Mouse (Mus musculus): ENCODE measurements at regions not wholly inside any gene's neighbourhood (a gene's known extent, or its start where the extent isn't known, plus 50 kb on each side); places are given as distances from the start of the nearest gene placed in this dataset.

- Histone ChIP-seq H3K4me3 (no peak overlapping the region), H3K4me2 (no peak overlapping the region), H3K36me3 (no peaks in the 10 kb centered on the region), H3K27ac (no peak overlapping the region), H3K9me3 (replicated peaks) (no peaks in the 10 kb centered on the region), H3K9ac (no peak overlapping the region), H3K4me1 (peaks cover 7% of the 10 kb centered on the region), H3K27me3 (replicated peaks) (no peaks in the 10 kb centered on the region)
- WGBS (ENCODE audit: insufficient replicate concordance), result 60% methylated on average over 6 of the region's 6 CpGs
- ATAC-seq, result no peak
Observed at GRCm38 (mm10) chr2:61384467-61384866, 193.9 kb upstream of the Tank start.

- no peak overlapping the region for H3K4me2 ChIP-seq
- H3K27ac ChIP-seq, result no peak overlapping the region
- H3K4me3 ChIP-seq, result no peak overlapping the region
- H3K27me3 ChIP-seq (replicated peaks), result no peaks in the 10 kb centered on the region
- no peak for ATAC-seq
- H3K9ac ChIP-seq, result no peak overlapping the region
- peaks cover 3% of the 10 kb centered on the region; the same call in 1 of the 2 replicates for H3K4me1 ChIP-seq
- no peaks in the 10 kb centered on the region for H3K9me3 ChIP-seq (replicated peaks)
- no peaks in the 10 kb centered on the region for H3K36me3 ChIP-seq
- WGBS (ENCODE audit: insufficient replicate concordance), result 92% methylated on average over 1 of the region's 1 CpGs
Observed at GRCm38 (mm10) chr2:61383744-61384295, 194.6 kb upstream of the Tank start.

DNA sequence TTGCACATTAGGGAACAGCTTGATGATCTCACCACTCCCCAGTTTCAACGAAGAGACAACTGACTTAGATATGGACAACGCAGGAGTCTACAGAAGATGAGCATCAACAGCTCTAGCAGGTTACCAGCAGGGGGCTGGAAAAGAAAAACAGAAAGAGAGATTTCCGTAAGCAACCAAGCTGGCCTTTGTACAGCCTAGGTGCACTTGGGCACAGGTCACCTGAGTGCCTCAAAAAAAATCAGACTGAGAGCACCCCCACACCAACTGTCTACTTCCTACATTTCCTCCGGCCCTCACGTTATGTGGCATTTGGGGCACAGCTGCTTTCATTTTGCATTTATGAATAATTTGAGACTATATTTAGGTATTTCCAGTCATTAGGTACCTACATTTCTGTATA is 199.3 kb upstream of the Tank start:
- Histone ChIP-seq H3K9me3 (replicated peaks) (no peaks in the 10 kb centered on the region), H3K9ac (no peak overlapping the region), H3K4me2 (no peak overlapping the region), H3K27ac (no peak overlapping the region), H3K27me3 (replicated peaks) (no peaks in the 10 kb centered on the region), H3K4me3 (no peak overlapping the region), H3K4me1 (no peaks in the 10 kb centered on the region), H3K36me3 (no peaks in the 10 kb centered on the region)
- ATAC-seq, result no peak
- WGBS (ENCODE audit: insufficient replicate concordance), result 64% methylated on average over 5 of the region's 5 CpGs

- Histone ChIP-seq H3K9ac (no peak overlapping the region), H3K4me3 (no peak overlapping the region), H3K27me3 (replicated peaks) (no peaks in the 10 kb centered on the region), H3K9me3 (replicated peaks) (no peaks in the 10 kb centered on the region), H3K4me1 (no peaks in the 10 kb centered on the region), H3K36me3 (no peaks in the 10 kb centered on the region), H3K4me2 (no peak overlapping the region), H3K27ac (no peak overlapping the region)
- ATAC-seq, result no peak
- 65% methylated on average over 5 of the region's 5 CpGs for WGBS (ENCODE audit: insufficient replicate concordance)
Observed at GRCm38 (mm10) chr2:61378297-61378696, 200.1 kb upstream of the Tank start.

DNA sequence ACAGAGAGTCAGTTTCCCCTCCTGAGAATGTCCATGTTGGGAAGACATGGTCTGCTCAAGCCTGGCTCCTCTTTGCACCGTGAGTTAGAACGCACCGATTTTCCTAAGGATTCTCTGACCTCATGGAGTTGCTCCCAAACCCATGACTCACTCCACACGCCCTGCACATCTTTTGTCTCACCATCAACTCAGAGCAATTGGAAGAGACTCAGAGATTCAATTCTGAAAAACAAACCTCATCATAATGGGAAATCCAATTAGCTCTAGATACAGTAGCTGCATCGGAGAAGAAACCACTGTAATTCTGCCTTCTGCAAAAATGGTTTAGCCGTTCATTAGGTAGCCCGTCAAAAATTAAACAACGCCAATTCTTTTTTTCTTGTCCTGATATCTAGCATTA is 200.6 kb upstream of the Tank start:
- Histone ChIP-seq H3K36me3 (no peaks in the 10 kb centered on the region), H3K9me3 (replicated peaks) (no peaks in the 10 kb centered on the region), H3K4me3 (no peak overlapping the region), H3K9ac (no peak overlapping the region), H3K27ac (no peak overlapping the region), H3K27me3 (replicated peaks) (no peaks in the 10 kb centered on the region), H3K4me2 (no peak overlapping the region), H3K4me1 (no peaks in the 10 kb centered on the region)
- no peak for ATAC-seq
- 76% methylated on average over 8 of the region's 8 CpGs for WGBS (ENCODE audit: insufficient replicate concordance)

- H3K4me3 ChIP-seq, result no peak overlapping the region
- H3K27ac ChIP-seq, result no peak overlapping the region
- H3K4me2 ChIP-seq, result no peak overlapping the region
- H3K27me3 ChIP-seq (replicated peaks), result no peaks in the 10 kb centered on the region
- no peaks in the 10 kb centered on the region for H3K36me3 ChIP-seq
- no peaks in the 10 kb centered on the region for H3K9me3 ChIP-seq (replicated peaks)
- H3K4me1 ChIP-seq, result no peaks in the 10 kb centered on the region
- no peak overlapping the region for H3K9ac ChIP-seq
- WGBS (ENCODE audit: insufficient replicate concordance), result 75% methylated on average over 4 of the region's 4 CpGs
- no peak for ATAC-seq
Observed at GRCm38 (mm10) chr2:61362606-61363005, 215.8 kb upstream of the Tank start.

- Histone ChIP-seq H3K4me3 (no peak overlapping the region), H3K9me3 (replicated peaks) (no peaks in the 10 kb centered on the region), H3K9ac (no peak overlapping the region), H3K4me2 (no peak overlapping the region), H3K27me3 (replicated peaks) (no peaks in the 10 kb centered on the region), H3K36me3 (no peaks in the 10 kb centered on the region), H3K27ac (no peak overlapping the region), H3K4me1 (no peaks in the 10 kb centered on the region)
- no peak for ATAC-seq
- WGBS (ENCODE audit: insufficient replicate concordance), result 55% methylated on average over 2 of the region's 2 CpGs
Observed at GRCm38 (mm10) chr2:61361394-61361793, 217.0 kb upstream of the Tank start.

- no peak overlapping the region for H3K4me2 ChIP-seq
- H3K27ac ChIP-seq, result no peak overlapping the region
- ATAC-seq, result no peak
- no peaks in the 10 kb centered on the region for H3K4me1 ChIP-seq
- H3K9ac ChIP-seq, result no peak overlapping the region
- no peaks in the 10 kb centered on the region for H3K27me3 ChIP-seq (replicated peaks)
- H3K36me3 ChIP-seq, result no peaks in the 10 kb centered on the region
- 70% methylated on average over 8 of the region's 8 CpGs for WGBS (ENCODE audit: insufficient replicate concordance)
- H3K9me3 ChIP-seq (replicated peaks), result no peaks in the 10 kb centered on the region
- H3K4me3 ChIP-seq, result no peak overlapping the region
Observed at GRCm38 (mm10) chr2:61354104-61354503, 224.3 kb upstream of the Tank start.

DNA sequence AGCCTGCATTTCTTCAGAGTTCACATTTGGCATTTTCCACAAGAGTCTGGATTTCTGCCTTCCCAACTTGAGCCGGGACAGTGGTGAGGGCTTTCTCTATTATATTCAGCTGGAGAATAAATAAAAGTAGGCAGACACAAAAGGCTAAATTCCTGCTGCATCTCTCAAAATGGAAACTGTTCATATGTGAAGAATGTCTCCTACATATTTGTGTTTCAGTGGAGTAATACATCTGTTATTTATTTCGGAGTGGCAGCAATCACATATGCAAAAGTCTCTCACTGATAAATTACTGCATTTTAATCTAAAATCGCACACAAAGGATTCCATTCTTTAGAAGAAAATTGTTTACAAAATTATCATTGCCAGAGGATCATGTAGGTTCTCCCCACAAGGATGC is 230.9 kb upstream of the Tank start:
- 72% methylated on average over 3 of the region's 3 CpGs for WGBS (ENCODE audit: insufficient replicate concordance)
- H3K9me3 ChIP-seq (replicated peaks), result no peaks in the 10 kb centered on the region
- no peak for ATAC-seq
- H3K4me3 ChIP-seq, result no peak overlapping the region
- no peak overlapping the region for H3K9ac ChIP-seq
- no peaks in the 10 kb centered on the region for H3K27me3 ChIP-seq (replicated peaks)
- H3K4me2 ChIP-seq, result no peak overlapping the region
- H3K27ac ChIP-seq, result no peak overlapping the region
- H3K36me3 ChIP-seq, result no peaks in the 10 kb centered on the region
- no peaks in the 10 kb centered on the region for H3K4me1 ChIP-seq

GRCm38 (mm10) chr2:61346012-61346760 is 232.2 kb upstream of the Tank start:
- Histone ChIP-seq H3K9me3 (replicated peaks) (no peaks in the 10 kb centered on the region), H3K9ac (no peak overlapping the region), H3K27me3 (replicated peaks) (no peaks in the 10 kb centered on the region), H3K36me3 (no peaks in the 10 kb centered on the region), H3K4me3 (no peak overlapping the region), H3K27ac (no peak overlapping the region), H3K4me2 (no peak overlapping the region), H3K4me1 (no peaks in the 10 kb centered on the region)
- 48% methylated on average over 8 of the region's 8 CpGs for WGBS (ENCODE audit: insufficient replicate concordance)
- no peak for ATAC-seq

DNA sequence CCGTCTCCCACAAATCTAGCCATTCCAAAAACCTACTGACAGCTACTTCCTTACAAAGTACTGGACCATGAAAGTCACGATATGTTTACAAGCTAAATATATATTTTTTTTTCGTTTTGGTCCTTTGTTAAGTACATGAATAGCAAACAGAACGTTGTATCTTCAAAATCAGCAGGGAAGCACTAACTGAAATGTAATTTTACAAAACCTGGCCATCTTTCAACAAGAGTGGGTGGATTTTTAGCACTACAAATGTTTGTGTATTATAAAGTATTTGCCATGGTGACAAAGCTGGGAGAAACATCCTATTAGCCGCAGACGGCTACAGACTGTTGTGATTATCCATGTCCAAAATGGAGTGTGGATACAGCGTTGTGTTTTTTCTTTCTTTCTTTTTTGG is 233.1 kb upstream of the Tank start:
- Histone ChIP-seq H3K27me3 (replicated peaks) (no peaks in the 10 kb centered on the region), H3K4me2 (no peak overlapping the region), H3K9me3 (replicated peaks) (no peaks in the 10 kb centered on the region), H3K4me3 (no peak overlapping the region), H3K9ac (no peak overlapping the region), H3K36me3 (no peaks in the 10 kb centered on the region), H3K27ac (no peak overlapping the region), H3K4me1 (no peaks in the 10 kb centered on the region)
- 73% methylated on average over 7 of the region's 7 CpGs for WGBS (ENCODE audit: insufficient replicate concordance)
- no peak for ATAC-seq

DNA sequence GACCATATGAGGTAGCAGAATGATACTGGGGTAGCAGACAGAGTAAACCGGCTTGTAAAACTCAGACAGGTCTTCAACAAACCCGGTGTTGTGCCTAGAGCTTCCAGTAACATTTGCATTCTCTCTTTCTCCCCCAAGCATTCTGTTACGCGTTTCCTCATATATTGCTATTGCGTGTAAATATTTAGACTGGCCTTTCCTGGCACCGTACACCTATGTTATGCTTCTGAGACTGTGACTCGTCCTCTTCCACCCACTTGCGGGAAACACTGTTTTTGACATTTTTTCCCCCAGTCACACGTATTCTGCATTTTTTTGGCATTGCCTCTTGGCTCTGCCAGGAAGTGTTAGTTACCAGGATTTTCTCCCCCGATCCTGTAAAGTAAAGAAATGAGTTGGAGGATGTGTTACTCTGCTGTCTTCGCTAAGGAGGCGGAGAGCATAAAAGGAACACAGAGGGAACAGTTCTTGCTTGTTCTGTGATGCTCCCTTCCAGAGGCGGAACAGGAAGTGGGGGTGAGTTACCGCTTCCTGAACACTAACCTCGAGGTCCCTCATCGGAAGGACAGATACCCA is 233.7 kb upstream of the Tank start:
- no peak for ATAC-seq
- WGBS (ENCODE audit: insufficient replicate concordance), result 61% methylated on average over 16 of the region's 16 CpGs
- Histone ChIP-seq H3K27me3 (replicated peaks) (no peaks in the 10 kb centered on the region), H3K4me1 (no peaks in the 10 kb centered on the region), H3K27ac (no peak overlapping the region), H3K36me3 (no peaks in the 10 kb centered on the region), H3K4me2 (no peak overlapping the region), H3K9ac (no peak overlapping the region), H3K9me3 (replicated peaks) (no peaks in the 10 kb centered on the region), H3K4me3 (no peak overlapping the region)

Data from liver, embryonic 12.5 days (tissue).